Mouse (Mus musculus) MEL (cell line): Measurements from ENCODE around the gene Tm4sf5.

ENCODE experiments used
- CTCF ChIP-seq, 3 experiments: IDR thresholded peaks in 2 of 3; conservative IDR thresholded peaks in 1 of 3; 2 replicates each; pipeline ENCODE4 v1.5.1; 2011 to 2012; ENCODE audit warnings: low read length in 3 of 3, low read depth in 2 of 3, mild to moderate bottlenecking in 2 of 3, improper control_type of control experiment in 1 of 3, inconsistent platforms in 1 of 3, mixed read lengths in 1 of 3, moderate library complexity in 1 of 3; ENCODE audit not compliant: control insufficient read depth in 1 of 3, insufficient read depth in 1 of 3, poor library complexity in 1 of 3, severe bottlenecking in 1 of 3
- EP300 ChIP-seq, 2 experiments: IDR thresholded peaks; 2 replicates each; pipeline ENCODE4 v1.6.1; 2011; ENCODE audit warnings: improper control_type of control experiment in 2 of 2, low read length in 2 of 2, low read depth in 1 of 2, mild to moderate bottlenecking in 1 of 2
- HCFC1 ChIP-seq: IDR thresholded peaks from 2 replicates; pipeline ENCODE4 v1.6.1; 2012; ENCODE audit warnings: low read depth, mild to moderate bottlenecking, inconsistent platforms, low read length, improper control_type of control experiment, moderate library complexity
- JUND ChIP-seq: IDR thresholded peaks from 2 replicates; pipeline ENCODE4 v1.6.1; 2011; ENCODE audit warnings: low read depth, mild to moderate bottlenecking, improper control_type of control experiment, low read length
- KAT2A ChIP-seq: conservative IDR thresholded peaks from 2 replicates; pipeline ENCODE4 v1.6.1; 2012; ENCODE audit warnings: low read depth, low read length, improper control_type of control experiment, inconsistent platforms
- MAFK ChIP-seq: IDR thresholded peaks from 2 replicates; pipeline ENCODE4 v1.6.1; 2011; ENCODE audit warnings: low read depth, mild to moderate bottlenecking, low read length, improper control_type of control experiment, borderline replicate concordance
- MAX ChIP-seq: IDR thresholded peaks from 2 replicates; pipeline ENCODE4 v1.6.1; 2011; ENCODE audit warnings: low read length, improper control_type of control experiment
- MYC ChIP-seq: IDR thresholded peaks from 2 replicates; pipeline ENCODE4 v1.6.1; 2011; ENCODE audit warnings: low read depth, mild to moderate bottlenecking, low read length, improper control_type of control experiment, moderate library complexity
- POLR2A ChIP-seq, 2 experiments: IDR thresholded peaks; 2 replicates each; pipeline ENCODE4 v1.6.1; 2011 to 2012; ENCODE audit warnings: low read length in 2 of 2, mild to moderate bottlenecking in 2 of 2, control low read depth in 1 of 2, improper control_type of control experiment in 1 of 2, low read depth in 1 of 2, moderate library complexity in 1 of 2; ENCODE audit not compliant: control insufficient read depth in 1 of 2, insufficient read depth in 1 of 2, poor library complexity in 1 of 2
- USF1 ChIP-seq: IDR thresholded peaks from 2 replicates; pipeline ENCODE4 v1.6.1; 2014; ENCODE audit warnings: low read depth, mild to moderate bottlenecking, inconsistent platforms, low read length, improper control_type of control experiment, moderate library complexity
- ZNF384 ChIP-seq: IDR thresholded peaks from 2 replicates; pipeline ENCODE4 v1.6.1; 2012; ENCODE audit warnings: low read depth, mild to moderate bottlenecking, inconsistent platforms, low read length, improper control_type of control experiment

DNA sequence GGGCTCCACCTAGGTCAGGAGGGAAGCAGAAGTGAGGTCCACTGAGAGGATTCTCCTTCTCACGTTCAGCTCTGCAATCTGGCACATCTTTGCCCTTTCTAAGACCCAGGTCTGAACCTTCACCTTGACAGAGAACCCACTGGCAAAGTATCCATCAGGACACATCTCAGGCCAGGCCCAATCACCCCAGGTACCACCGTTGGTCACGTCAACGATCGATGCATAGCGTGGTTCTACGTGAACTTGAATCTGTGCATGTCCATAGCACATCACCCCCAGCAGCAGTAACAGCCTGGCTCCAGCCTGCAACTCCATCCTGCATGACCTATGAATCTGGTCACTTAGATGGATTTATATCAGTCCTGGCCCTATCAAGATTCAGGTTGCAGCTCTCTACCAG is 9.2 kb downstream of the Tm4sf5 start, which contains the start of gene Vmo1:
- TF ChIP-seq EP300 (IDR thresholded peaks at IDR 0.05; ENCODE audit: low read depth in 1 of 2, low read length in 2 of 2) = no peak
- TF ChIP-seq CTCF (IDR thresholded peaks at IDR 0.05 in 2 of 3, conservative IDR thresholded peaks at IDR 0.05 in 1 of 3; ENCODE audit: control insufficient read depth in 1 of 3, insufficient read depth in 1 of 3, low read depth in 2 of 3, low read length in 3 of 3, poor library complexity in 1 of 3, severe bottlenecking in 1 of 3) = no peak
- TF ChIP-seq POLR2A (IDR thresholded peaks at IDR 0.05; ENCODE audit: control insufficient read depth in 1 of 2, insufficient read depth in 1 of 2, low read depth in 1 of 2, low read length in 2 of 2, poor library complexity in 1 of 2) = no peak
- no peak for TF ChIP-seq HCFC1
- no peak for TF ChIP-seq MAFK
- TF ChIP-seq KAT2A = no peak
- no peak for TF ChIP-seq MAX
- no peak for TF ChIP-seq USF1
- no peak for TF ChIP-seq ZNF384
- TF ChIP-seq MYC = no peak
- no peak for TF ChIP-seq JUND
